Mouse (Mus musculus) T-cell, adult 2 months (primary cell): Measurements from ENCODE around the gene Syna.

Source experiments
- DNase-seq: peaks from one replicate; pipeline ENCODE4 v3.0.0; 2022; ENCODE audit warnings: low spot score

The Syna gene

GRCm38 (mm10) chr5:134567445-134567844 lies 7.5 kb upstream of the Syna start:
- DNase-seq = no peak

- no peak for DNase-seq
Measured at GRCm38 (mm10) chr5:134565696-134566095, 5.7 kb upstream of the Syna start.

- no peak for DNase-seq
Measured at GRCm38 (mm10) chr5:134564272-134564671, 4.3 kb upstream of the Syna start.

GRCm38 (mm10) chr5:134560450-134561171 lies 640 bp upstream of the Syna start:
- no peak for DNase-seq

GRCm38 (mm10) chr5:134555463-134556164 lies 4.4 kb downstream of the Syna start:
- DNase-seq = peak; percentile 10

GRCm38 (mm10) chr5:134553951-134554546 lies 5.9 kb downstream of the Syna start:
- no peak for DNase-seq

GRCm38 (mm10) chr5:134552110-134552972 lies 7.6 kb downstream of the Syna start, which contains the start of gene Clip2:
Gene Clip2 (minus strand): TSS chr5:134552434.
- DNase-seq = peak; percentile 91

GRCm38 (mm10) chr5:134551233-134552109 lies 8.5 kb downstream of the Syna start:
- peak; percentile 20 for DNase-seq

GRCm38 (mm10) chr5:134550836-134551232 lies 9.1 kb downstream of the Syna start:
- DNase-seq = peak; percentile 15

- no peak for DNase-seq
Measured at GRCm38 (mm10) chr5:134549640-134550168, 10.3 kb downstream of the Syna start.

GRCm38 (mm10) chr5:134548306-134548705 lies 11.7 kb downstream of the Syna start:
- no peak for DNase-seq

- no peak for DNase-seq
Measured at GRCm38 (mm10) chr5:134546790-134547189, 13.2 kb downstream of the Syna start.

GRCm38 (mm10) chr5:134545242-134545629 lies 14.7 kb downstream of the Syna start:
- peak; percentile 9 for DNase-seq

- DNase-seq = no peak
Measured at GRCm38 (mm10) chr5:134544516-134545241, 15.3 kb downstream of the Syna start.

GRCm38 (mm10) chr5:134541640-134542039 lies 18.3 kb downstream of the Syna start:
- DNase-seq = no peak

GRCm38 (mm10) chr5:134540881-134541280 lies 19.1 kb downstream of the Syna start:
- no peak for DNase-seq

- DNase-seq = peak; percentile 40
Measured at GRCm38 (mm10) chr5:134539891-134540290, 20.1 kb downstream of the Syna start.

- no peak for DNase-seq
Measured at GRCm38 (mm10) chr5:134536036-134536435, 23.9 kb downstream of the Syna start.

- DNase-seq = no peak
Measured at GRCm38 (mm10) chr5:134532417-134532816, 27.6 kb downstream of the Syna start.

- no peak for DNase-seq
Measured at GRCm38 (mm10) chr5:134531585-134531984, 28.4 kb downstream of the Syna start.
